Mouse (Mus musculus): Measurements from ENCODE around the gene Mbnl2. TPM values are rescaled to one million over a fixed set of nuclear protein-coding genes. Genes with fewer than 3 reads are reported as not detected.

Mbnl2 gene
- total and polyA plus RNA-seq, 3 experiments, result 5.6 to 8.6 TPM; not detected in 1

DNA sequence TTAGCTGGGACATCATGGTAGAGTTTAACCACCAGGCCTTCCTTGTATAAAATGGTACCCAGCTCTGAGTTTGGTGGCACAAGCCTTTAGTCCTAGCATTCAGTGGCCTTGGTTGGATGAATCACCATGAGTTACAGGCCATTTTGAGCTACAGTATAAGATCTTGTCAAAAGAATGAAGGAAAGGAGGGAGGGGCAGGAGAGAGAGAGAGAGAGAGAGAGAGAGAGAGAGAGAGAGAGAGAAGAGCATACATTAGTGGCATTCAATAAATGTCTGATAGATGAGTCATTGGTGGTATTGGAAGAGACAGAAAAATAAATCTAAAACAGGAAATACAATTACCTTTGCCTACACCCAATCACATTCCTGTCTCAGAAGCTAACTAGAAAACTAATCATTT lies 165.2 kb downstream of the Mbnl2 start (continued):
- TF ChIP-seq MYC (IDR thresholded peaks at IDR 0.05; ENCODE audit: low read depth, low read length), result no peak

GRCm38 (mm10) chr14:120441256-120441655 lies 165.8 kb downstream of the Mbnl2 start:
- Histone ChIP-seq H3K9me3 (replicated peaks; ENCODE audit: insufficient read depth, low read length) (no peaks in the 10 kb centered on the region), H3K27me3 (ENCODE audit: control insufficient read depth in 1 of 2, insufficient read depth in 2 of 2, low read length in 2 of 2) (no peaks in the 10 kb centered on the region), H3K4me3 (ENCODE audit: control insufficient read depth in 1 of 2, insufficient read depth in 1 of 2, low read depth in 2 of 2, low read length in 2 of 2) (no peak overlapping the region), H3K27ac (ENCODE audit: control insufficient read depth, low read depth, low read length) (no peak overlapping the region), H3K9ac (ENCODE audit: control insufficient read depth, low read depth, low read length, poor library complexity, severe bottlenecking) (no peak overlapping the region), H3K4me1 (ENCODE audit: control insufficient read depth in 1 of 2, insufficient read depth in 2 of 2, low read length in 2 of 2) (no peaks in the 10 kb centered on the region), H3K36me3 (ENCODE audit: control insufficient read depth in 1 of 2, insufficient read depth in 2 of 2, low read length in 2 of 2) (no peaks in the 10 kb centered on the region), H3K79me2 (ENCODE audit: control insufficient read depth, insufficient read depth, low read length, poor library complexity) (no peaks in the 10 kb centered on the region)
- TF ChIP-seq ZC3H11A (IDR thresholded peaks at IDR 0.05; ENCODE audit: low read depth, low read length) (no peak), POLR2AphosphoS5 (IDR thresholded peaks at IDR 0.05; ENCODE audit: borderline replicate concordance, low read depth, low read length) (no peak), SIN3A (IDR thresholded peaks at IDR 0.05; ENCODE audit: low read length) (no peak), CTCF (IDR thresholded peaks at IDR 0.05 in 2 of 3, conservative IDR thresholded peaks at IDR 0.05 in 1 of 3; ENCODE audit: control insufficient read depth in 1 of 3, insufficient read depth in 1 of 3, low read depth in 2 of 3, low read length in 3 of 3, poor library complexity in 1 of 3, severe bottlenecking in 1 of 3) (no peak), MYC (IDR thresholded peaks at IDR 0.05; ENCODE audit: low read depth, low read length) (no peak), MXI1 (IDR thresholded peaks at IDR 0.05; ENCODE audit: low read depth, low read length) (no peak), MAX (IDR thresholded peaks at IDR 0.05; ENCODE audit: low read length) (no peak), ZMIZ1 (IDR thresholded peaks at IDR 0.05; ENCODE audit: low read depth, low read length) (no peak), JUND (IDR thresholded peaks at IDR 0.05; ENCODE audit: low read depth, low read length) (no peak), BHLHE40 (IDR thresholded peaks at IDR 0.05; ENCODE audit: borderline replicate concordance, low read depth, low read length) (no peak), KAT2A (conservative IDR thresholded peaks at IDR 0.05; ENCODE audit: low read depth, low read length) (no peak)
- no peak for DNase-seq (ENCODE audit: low read depth, low spot score)

DNA sequence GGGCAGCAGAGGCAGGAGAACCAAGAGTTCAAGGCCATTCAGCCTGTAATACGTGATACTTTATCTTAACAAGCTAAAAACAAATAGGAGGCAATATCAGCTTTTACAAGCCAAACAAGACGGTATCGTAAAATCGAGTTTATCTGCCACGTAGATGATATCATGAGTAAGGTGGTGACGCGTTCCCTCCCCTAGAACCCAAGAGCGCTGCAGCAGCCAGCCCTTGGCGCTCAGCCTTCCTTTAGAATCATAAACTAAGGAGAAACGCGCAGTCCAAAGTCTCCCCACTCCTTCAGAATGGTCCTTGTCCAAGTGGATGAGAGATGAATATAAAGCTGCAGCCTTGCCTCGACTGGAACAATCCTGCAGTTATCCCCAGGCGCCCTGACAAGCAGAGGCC lies 166.4 kb downstream of the Mbnl2 start:
- no peak for DNase-seq (ENCODE audit: low read depth, low spot score)
- Histone ChIP-seq H3K9me3 (replicated peaks; ENCODE audit: insufficient read depth, low read length) (no peaks in the 10 kb centered on the region), H3K4me3 (ENCODE audit: control insufficient read depth in 1 of 2, insufficient read depth in 1 of 2, low read depth in 2 of 2, low read length in 2 of 2) (no peak overlapping the region), H3K36me3 (ENCODE audit: control insufficient read depth in 1 of 2, insufficient read depth in 2 of 2, low read length in 2 of 2) (no peaks in the 10 kb centered on the region), H3K9ac (ENCODE audit: control insufficient read depth, low read depth, low read length, poor library complexity, severe bottlenecking) (no peak overlapping the region), H3K79me2 (ENCODE audit: control insufficient read depth, insufficient read depth, low read length, poor library complexity) (no peaks in the 10 kb centered on the region), H3K27me3 (ENCODE audit: control insufficient read depth in 1 of 2, insufficient read depth in 2 of 2, low read length in 2 of 2) (no peaks in the 10 kb centered on the region), H3K4me1 (ENCODE audit: control insufficient read depth in 1 of 2, insufficient read depth in 2 of 2, low read length in 2 of 2) (no peaks in the 10 kb centered on the region), H3K27ac (ENCODE audit: control insufficient read depth, low read depth, low read length) (no peak overlapping the region)
- no peak for TF ChIP-seq ZC3H11A (IDR thresholded peaks at IDR 0.05; ENCODE audit: low read depth, low read length)
- TF ChIP-seq MAX (IDR thresholded peaks at IDR 0.05; ENCODE audit: low read length), result no peak
- no peak for TF ChIP-seq CTCF (IDR thresholded peaks at IDR 0.05 in 2 of 3, conservative IDR thresholded peaks at IDR 0.05 in 1 of 3; ENCODE audit: control insufficient read depth in 1 of 3, insufficient read depth in 1 of 3, low read depth in 2 of 3, low read length in 3 of 3, poor library complexity in 1 of 3, severe bottlenecking in 1 of 3)
- TF ChIP-seq EP300 (IDR thresholded peaks at IDR 0.05; ENCODE audit: low read depth in 1 of 2, low read length in 2 of 2), result no peak
- TF ChIP-seq USF1 (IDR thresholded peaks at IDR 0.05; ENCODE audit: low read depth, low read length), result no peak
- TF ChIP-seq MXI1 (IDR thresholded peaks at IDR 0.05; ENCODE audit: low read depth, low read length), result no peak
- no peak for TF ChIP-seq MAFK (IDR thresholded peaks at IDR 0.05; ENCODE audit: borderline replicate concordance, low read depth, low read length)
- no peak for TF ChIP-seq POLR2A (IDR thresholded peaks at IDR 0.05; ENCODE audit: control insufficient read depth in 1 of 2, insufficient read depth in 1 of 2, low read depth in 1 of 2, low read length in 2 of 2, poor library complexity in 1 of 2)
- no peak for TF ChIP-seq ELF1 (IDR thresholded peaks at IDR 0.05; ENCODE audit: low read depth, low read length)

Data from MEL (cell line).